Comparison of ENCODE assay signal across 21 mouse cellular contexts in genomic region chr3:127795762-127796161, GRCm38 (mm10). TPM values are rescaled to one million over a fixed set of nuclear protein-coding genes. Genes with fewer than 3 reads are reported as not detected.
DNase-seq lines count a peak whose midpoint lies in the region; ATAC-seq and TF ChIP-seq lines count a peak whose summit lies in the region.
"Had no signal": no experiment of that assay in that cellular context is flagged by ENCODE, and none has a peak within 500 bp of the region (broad histone marks: within the 10 kb centered on the region; RNA-seq: fewer than 3 reads in every experiment).

No protein-coding gene starts in this region.

- H3K36me3 ChIP-seq in thymus, adult 2 months (ENCODE audit: control insufficient read depth, insufficient read depth, low read length), result no peaks in the 10 kb centered on the region
- H3K36me3 ChIP-seq: stomach, embryonic 15.5 days had no signal

- no peak overlapping the region for H3K27ac ChIP-seq in layer of hippocampus, adult 2 months
- H3K27ac ChIP-seq in thymus, adult 2 months (ENCODE audit: control insufficient read depth, insufficient read depth, low read length), result no peak overlapping the region
- H3K27ac ChIP-seq: forebrain, embryonic 13.5 days; hindbrain, embryonic 14.5 days; stomach, embryonic 15.5 days had no signal

- H3K4me3 ChIP-seq in layer of hippocampus, adult 2 months, result no peak overlapping the region
- H3K4me3 ChIP-seq in thymus, adult 2 months (ENCODE audit: control insufficient read depth, insufficient read depth, low read length), result no peak overlapping the region
- H3K4me3 ChIP-seq: forebrain, embryonic 13.5 days; myocyte; stomach, embryonic 15.5 days had no signal

- no peaks in the 10 kb centered on the region for H3K27me3 ChIP-seq in thymus, adult 2 months (ENCODE audit: control insufficient read depth, insufficient read depth, low read length)
- H3K27me3 ChIP-seq: CH12.LX; stomach, embryonic 15.5 days had no signal

- ATAC-seq in CD4-positive, CD25-positive, alpha-beta regulatory T cell, adult 4 months, result no peak
- ATAC-seq: forebrain, embryonic 13.5 days; intestine, embryonic 16.5 days had no signal

- 98% methylated on average over 3 of the region's 3 CpGs for WGBS in thymus, adult 2 months

- TF ChIP-seq POLR2A in thymus, adult 2 months (IDR thresholded peaks at IDR 0.05; ENCODE audit: control insufficient read depth, extremely low read depth, insufficient read depth, low read length, poor library complexity), result no peak

- DNase-seq in CD4-positive, CD25-positive, alpha-beta regulatory T cell, adult 2 months (ENCODE audit: low read depth, low spot score), result peak; percentile 9
- no peak for DNase-seq in layer of hippocampus, adult 2 months (ENCODE audit: low spot score in 2 of 2)
- DNase-seq in layer of hippocampus, adult 18-20 months (ENCODE audit: low spot score in 2 of 2), result no peak
- peak; percentile 8 for DNase-seq in thymus, adult 2 months
- no peak for DNase-seq in thymus, postnatal 14 days
- DNase-seq in kidney, adult 11 months, result no peak
- DNase-seq in gastrocnemius, adult 18-20 months (ENCODE audit: low spot score), result no peak
- DNase-seq: adrenal gland, adult 2 months; cerebellum, adult 9-10 months; gastrocnemius, postnatal 36 days; heart, postnatal 10 days; left cerebral cortex, postnatal 4 days; midbrain, embryonic 14.5 days; right cerebral cortex, postnatal 14 days had no signal

- TF ChIP-seq CTCF in layer of hippocampus, adult 2 months (conservative IDR thresholded peaks at IDR 0.05), result peak; percentile 67
- no peak for TF ChIP-seq CTCF in thymus, adult 2 months (IDR thresholded peaks at IDR 0.05; ENCODE audit: borderline replicate concordance, control insufficient read depth, extremely low read depth, insufficient read depth, low read length, poor library complexity)

- peaks cover 9% of the 10 kb centered on the region for H3K4me1 ChIP-seq in thymus, adult 2 months (replicated peaks; ENCODE audit: control insufficient read depth, insufficient read depth, low read length)
- H3K4me1 ChIP-seq: stomach, embryonic 15.5 days had no signal

RNA-seq across cellular contexts. Expression of gene Tifa, which starts 6.2 kb away (rescaled TPM):
- under 1 TPM in 1 of 2 experiments, not detected in 1; 0.38 TPM for polyA plus RNA-seq in CD4-positive, CD25-positive, alpha-beta regulatory T cell, adult 4 months (2017; shearing (Covaris generic))
- 1 to 10 TPM; 6.2 to 6.9 TPM for total RNA-seq in layer of hippocampus, adult 2 months (2021)
- 1 to 10 TPM; 8.7 to 8.9 TPM for total RNA-seq in layer of hippocampus, adult 18-20 months (2021)
- polyA plus RNA-seq in thymus, adult 2 months (2012; rRNA removed), result 2.5 and 3.1 TPM in 2 replicates
- total RNA-seq in gastrocnemius, adult 18-20 months (2021), result 1 to 10 TPM; 1.1 to 2.9 TPM

RNA-seq across cellular contexts. Expression of gene Alpk1, which starts 15.4 kb away (rescaled TPM):
- polyA plus RNA-seq in CD4-positive, CD25-positive, alpha-beta regulatory T cell, adult 4 months (2017; shearing (Covaris generic)), result 1 to 10 TPM in 1 of 2 experiments, under 1 TPM in 1; 0.70 to 1.9 TPM
- 10 to 100 TPM in 1 of 2 experiments, 1 to 10 TPM in 1; 10.0 to 11.0 TPM for total RNA-seq in layer of hippocampus, adult 2 months (2021)
- total RNA-seq in layer of hippocampus, adult 18-20 months (2021), result 1 to 10 TPM; 8.8 to 9.3 TPM
- polyA plus RNA-seq in thymus, adult 2 months (2012; rRNA removed), result 1.7 and 1.8 TPM in 2 replicates
- 1 to 10 TPM; 1.9 to 2.1 TPM for total RNA-seq in gastrocnemius, adult 18-20 months (2021)

RNA-seq across cellular contexts. Expression of gene Ap1ar, which starts 41.6 kb away (rescaled TPM):
- polyA plus RNA-seq in CD4-positive, CD25-positive, alpha-beta regulatory T cell, adult 4 months (2017; shearing (Covaris generic)), result 10 to 100 TPM; 22.0 to 42.2 TPM
- 10 to 100 TPM; 77.9 to 83.1 TPM for total RNA-seq in layer of hippocampus, adult 2 months (2021)
- total RNA-seq in layer of hippocampus, adult 18-20 months (2021), result 10 to 100 TPM; 81.4 to 83.4 TPM
- 25.2 and 30.5 TPM in 2 replicates for polyA plus RNA-seq in thymus, adult 2 months (2012; rRNA removed)
- total RNA-seq in gastrocnemius, adult 18-20 months (2021), result 10 to 100 TPM; 28.7 to 30.0 TPM

Comparison
In these comparisons a context has a peak if more than half of its experiments do, and no peak if none do; other contexts are left out.
1. DNase-seq: peak in CD4-positive, CD25-positive, alpha-beta regulatory T cell, adult 2 months (single experiment) and thymus, adult 2 months (single experiment); none in layer of hippocampus, adult 2 months (0 of 2), layer of hippocampus, adult 18-20 months (0 of 2), thymus, postnatal 14 days (single experiment), kidney, adult 11 months (single experiment) and gastrocnemius, adult 18-20 months (single experiment).